Mouse (Mus musculus) bone marrow macrophage, adult 2 months (primary cell): ENCODE measurements around the gene Rnf11.

ENCODE experiments used
- CTCF ChIP-seq: IDR thresholded peaks from 2 replicates; pipeline ENCODE4 v1.5.1; 2012; ENCODE audit warnings: low read depth, mild to moderate bottlenecking, low read length, moderate library complexity
- POLR2A ChIP-seq: IDR thresholded peaks from 2 replicates; pipeline ENCODE4 v1.6.1; 2012; ENCODE audit warnings: mild to moderate bottlenecking, low read depth, low read length, borderline replicate concordance

GRCm38 (mm10) chr4:109482701-109483100 lies 1.8 kb downstream of the Rnf11 start:
- no peak for TF ChIP-seq CTCF
- TF ChIP-seq POLR2A, result no peak
